Mouse (Mus musculus) limb, embryonic 14.5 days (tissue): ENCODE data around the gene Smim13. TPM values are rescaled to one million over a fixed set of nuclear protein-coding genes. Genes with fewer than 3 reads are reported as not detected.

Experiments
- ATAC-seq: fragments of 200-750 bp; cut with Nextera tagmentation; 2 replicates; pipeline ENCODE4 v1.8.0; 2017; ENCODE audit warnings: low read depth, moderate number of reproducible peaks, moderate TSS enrichment; ENCODE audit not compliant: low FRiP score
- DNase-seq: peaks from one replicate; pipeline ENCODE4 v3.0.0-alpha.2; 2015; ENCODE audit warnings: low spot score
- H3K27ac ChIP-seq: fragments of 300-500 bp; sonication (generic); replicated peaks from 2 replicates; pipeline ENCODE4 v1.5.1; 2014; ENCODE audit warnings: low read depth, mild to moderate bottlenecking, low read length, moderate library complexity, mixed read lengths
- H3K27me3 ChIP-seq: fragments of 300-500 bp; sonication (generic); 2 replicates; pipeline ENCODE4 v1.6.1; 2014; ENCODE audit warnings: low read length, mixed read lengths; ENCODE audit not compliant: control insufficient read depth, insufficient read depth
- H3K36me3 ChIP-seq: fragments of 300-500 bp; sonication (generic); 2 replicates; pipeline ENCODE4 v1.6.1; 2014; ENCODE audit warnings: mild to moderate bottlenecking, low read length, moderate library complexity, mixed read lengths; ENCODE audit not compliant: control insufficient read depth, insufficient read depth
- H3K4me1 ChIP-seq: fragments of 300-500 bp; sonication (generic); 2 replicates; pipeline ENCODE4 v1.6.1; 2014; ENCODE audit warnings: antibody characterized with exemption, low read length, mixed read lengths; ENCODE audit not compliant: control insufficient read depth, insufficient read depth
- H3K4me2 ChIP-seq: fragments of 300-500 bp; sonication (generic); replicated peaks from 2 replicates; pipeline ENCODE4 v1.6.1; 2014; ENCODE audit warnings: low read depth, mild to moderate bottlenecking, low read length, moderate library complexity; ENCODE audit not compliant: severe bottlenecking
- H3K4me3 ChIP-seq: fragments of 300-500 bp; sonication (generic); replicated peaks from 2 replicates; pipeline ENCODE4 v1.5.1; 2014; ENCODE audit warnings: low read length
- H3K9ac ChIP-seq: fragments of 300-500 bp; sonication (generic); 2 replicates; pipeline ENCODE4 v1.6.1; 2014; ENCODE audit warnings: mild to moderate bottlenecking, low read depth, low read length, moderate library complexity; ENCODE audit not compliant: severe bottlenecking
- H3K9me3 ChIP-seq: fragments of 300-500 bp; sonication (generic); 2 replicates; pipeline ENCODE4 v1.6.1; 2016; ENCODE audit warnings: low read length; ENCODE audit not compliant: control insufficient read depth
- POLR2A ChIP-seq: fragments of 200-500 bp; IDR thresholded peaks from 2 replicates; pipeline ENCODE4 v1.8.0; 2012; ENCODE audit warnings: inconsistent platforms, mild to moderate bottlenecking, moderate library complexity, borderline replicate concordance; ENCODE audit not compliant: insufficient read depth, insufficient read length; ENCODE audit errors: extremely low read depth
- WGBS: fragments of 180-500 bp; shearing (Covaris S2); extraction: QIAGEN DNeasy Blood & Tissue Kit; methylation state at CpG from one replicate; pipeline ENCODE4 v1.1.7; 2014; 5-methylcytosine and 5-hydroxymethylcytosine counted together
- polyA plus RNA-seq, 2 experiments: library from polyadenylated mRNA; depleted of rRNA in 1 of 2; stranded (reverse) in 1 of 2; unstranded in 1 of 2; fragments of >200 nt; fragmentation: Nextera tagmentation in 1 of 2; extraction: Ambion mirVana in 1 of 2; gene quantifications; 2 replicates each; pipeline versions ENCODE4 v1.2.1 to v1.2.3; 2012 to 2014

Gene Smim13
- polyA plus RNA-seq, 2 experiments = 12.3 to 15.8 TPM

DNA sequence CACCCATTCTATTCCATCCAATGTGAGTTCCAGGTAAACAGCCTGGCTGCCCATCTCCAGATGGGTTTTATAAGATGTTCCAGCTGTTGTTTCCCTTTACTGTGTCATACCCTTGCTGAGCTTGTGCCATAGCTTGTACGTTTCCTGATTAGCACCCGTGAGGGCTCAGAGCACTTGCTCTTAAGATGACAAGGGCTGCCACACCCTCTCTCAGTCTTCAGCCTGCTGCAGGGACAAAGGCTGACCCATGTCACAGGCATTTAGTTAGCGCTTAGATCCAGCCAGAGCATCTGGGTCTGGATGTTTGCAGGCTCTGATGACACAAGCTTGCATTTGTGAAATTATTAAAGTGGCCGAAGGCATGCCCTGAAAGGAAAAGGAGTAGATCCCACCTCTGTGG is 50.4 kb downstream of the Smim13 start:
- no peaks in the 10 kb centered on the region for H3K36me3 ChIP-seq
- no peak overlapping the region for H3K9ac ChIP-seq

DNA sequence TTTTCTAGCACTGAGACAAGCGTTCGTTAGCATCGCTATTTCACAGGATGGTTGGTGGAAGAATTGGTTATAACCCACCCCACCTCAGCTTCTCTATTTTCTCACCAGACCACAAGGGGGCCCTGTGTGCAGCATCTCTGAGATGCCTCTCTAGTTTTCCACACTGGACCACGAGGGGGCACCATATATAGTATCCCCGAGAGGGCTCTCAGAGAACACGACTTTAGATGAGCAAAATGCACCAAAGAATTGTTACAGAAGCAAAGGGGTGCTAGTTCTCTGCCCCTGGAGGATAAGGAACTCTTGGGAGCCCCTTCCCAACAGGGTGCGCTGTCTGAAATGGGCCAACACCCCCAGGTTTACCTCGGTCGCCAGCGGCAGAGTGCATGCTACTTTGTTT is 53.1 kb downstream of the Smim13 start:
- ATAC-seq = no peak
- no peak overlapping the region for H3K9ac ChIP-seq
- no peaks in the 10 kb centered on the region for H3K27me3 ChIP-seq
- no peak overlapping the region for H3K27ac ChIP-seq
- DNase-seq = peak; percentile 42
- TF ChIP-seq POLR2A = no peak
- no peaks in the 10 kb centered on the region for H3K36me3 ChIP-seq
- no peak overlapping the region for H3K4me2 ChIP-seq
- H3K9me3 ChIP-seq = no peaks in the 10 kb centered on the region
- no peak overlapping the region for H3K4me3 ChIP-seq
- no peaks in the 10 kb centered on the region for H3K4me1 ChIP-seq
- 57% methylated on average over 10 of the region's 10 CpGs for WGBS

More for the DNA sequence above, 50.4 kb downstream of the Smim13 start:
- no peak overlapping the region for H3K27ac ChIP-seq
- WGBS = 55% methylated on average over 4 of the region's 4 CpGs
- no peak overlapping the region for H3K4me2 ChIP-seq
- H3K4me1 ChIP-seq = no peaks in the 10 kb centered on the region
- ATAC-seq = no peak
- H3K4me3 ChIP-seq = no peak overlapping the region
- no peak for TF ChIP-seq POLR2A
- no peak for DNase-seq
- no peaks in the 10 kb centered on the region for H3K27me3 ChIP-seq
- H3K9me3 ChIP-seq = no peaks in the 10 kb centered on the region

GRCm38 (mm10) chr13:41320749-41321148 is 71.1 kb downstream of the Smim13 start:
- Histone ChIP-seq H3K9me3 (no peaks in the 10 kb centered on the region), H3K36me3 (peaks cover 25% of the 10 kb centered on the region), H3K9ac (no peak overlapping the region), H3K27me3 (no peaks in the 10 kb centered on the region), H3K4me3 (no peak overlapping the region), H3K4me1 (no peaks in the 10 kb centered on the region), H3K4me2 (no peak overlapping the region), H3K27ac (no peak overlapping the region)
- 85% methylated on average over 5 of the region's 5 CpGs for WGBS
- no peak for TF ChIP-seq POLR2A
- DNase-seq (no peak), ATAC-seq (no peak)

DNA sequence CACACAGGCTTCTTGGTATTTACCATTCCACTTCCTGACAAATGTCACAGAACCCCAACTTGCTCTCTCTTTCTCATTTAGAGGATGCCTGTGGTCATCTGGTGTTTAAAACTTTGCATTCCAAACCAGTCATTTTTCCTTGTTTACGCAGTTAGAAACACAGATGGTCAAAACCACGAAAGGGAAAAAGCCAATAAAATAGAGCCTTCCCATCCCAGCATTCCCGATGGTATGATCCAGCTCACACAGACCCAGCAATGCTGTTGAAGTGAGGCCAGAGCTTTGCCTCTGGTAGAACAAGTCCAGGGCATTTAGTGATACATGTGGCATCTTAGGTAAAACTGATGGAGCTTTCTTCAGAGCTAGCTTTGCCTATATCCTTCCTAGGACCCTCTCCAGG is 71.8 kb downstream of the Smim13 start:
- no peak overlapping the region for H3K4me2 ChIP-seq
- ATAC-seq (no peak), DNase-seq (no peak)
- H3K9ac ChIP-seq = no peak overlapping the region
- H3K27ac ChIP-seq = no peak overlapping the region
- H3K9me3 ChIP-seq = no peaks in the 10 kb centered on the region
- no peak for TF ChIP-seq POLR2A
- no peaks in the 10 kb centered on the region for H3K4me1 ChIP-seq
- H3K4me3 ChIP-seq = no peak overlapping the region
- H3K27me3 ChIP-seq = no peaks in the 10 kb centered on the region
- peaks cover 23% of the 10 kb centered on the region for H3K36me3 ChIP-seq
- 42% methylated on average over 3 of the region's 3 CpGs for WGBS

DNA sequence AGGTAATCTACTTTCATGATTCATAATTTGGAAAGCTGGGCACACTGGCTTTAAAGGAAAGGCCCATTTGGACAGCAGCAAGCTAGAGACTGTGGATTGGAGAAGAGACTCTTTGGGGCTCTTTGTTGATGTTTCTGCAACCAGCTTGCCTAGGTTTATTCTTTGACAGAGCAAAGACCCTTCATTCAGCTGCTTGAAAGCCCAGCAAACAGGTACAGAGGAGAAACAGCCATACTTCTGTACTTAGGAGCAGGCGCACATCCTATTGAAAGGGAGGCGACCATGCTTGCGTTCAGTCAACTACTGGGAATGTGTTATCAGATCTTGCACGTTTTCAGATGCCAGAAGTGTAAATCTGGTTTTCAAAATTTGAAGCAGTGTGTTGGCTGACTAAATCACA is 75.0 kb downstream of the Smim13 start:
- Histone ChIP-seq H3K27me3 (no peaks in the 10 kb centered on the region), H3K4me3 (no peak overlapping the region), H3K9ac (no peak overlapping the region), H3K4me2 (no peak overlapping the region), H3K9me3 (no peaks in the 10 kb centered on the region), H3K27ac (no peak overlapping the region), H3K36me3 (peaks cover 6% of the 10 kb centered on the region; the same call in 1 of the 2 replicates), H3K4me1 (no peaks in the 10 kb centered on the region)
- DNase-seq (no peak), ATAC-seq (no peak)
- WGBS = 86% methylated on average over 4 of the region's 4 CpGs
- TF ChIP-seq POLR2A = no peak

- no peak for DNase-seq
- no peaks in the 10 kb centered on the region for H3K9me3 ChIP-seq
- 88% methylated on average over 4 of the region's 4 CpGs for WGBS
- no peak overlapping the region for H3K9ac ChIP-seq
- H3K27ac ChIP-seq = no peak overlapping the region
- no peak for TF ChIP-seq POLR2A
- H3K4me2 ChIP-seq = no peak overlapping the region
- peaks cover 6% of the 10 kb centered on the region; the same call in 1 of the 2 replicates for H3K36me3 ChIP-seq
- no peak overlapping the region for H3K4me3 ChIP-seq
- no peak for ATAC-seq
- H3K4me1 ChIP-seq = no peaks in the 10 kb centered on the region
- no peaks in the 10 kb centered on the region for H3K27me3 ChIP-seq
Observed at GRCm38 (mm10) chr13:41325346-41325745, 75.7 kb downstream of the Smim13 start.
